Mouse (Mus musculus) E14TG2a.4 (cell line): Measurements from ENCODE around the gene Esr1.

Source experiments
- CTCF ChIP-seq: conservative IDR thresholded peaks from 2 replicates; pipeline ENCODE4 v1.5.1; 2014; ENCODE audit warnings: low read length
- NANOG ChIP-seq: IDR thresholded peaks from 2 replicates; pipeline ENCODE4 v1.6.1; 2014; ENCODE audit warnings: borderline replicate concordance, low read length, mixed read lengths
- POU5F1 ChIP-seq: IDR thresholded peaks from 2 replicates; pipeline ENCODE4 v1.6.1; 2014; ENCODE audit warnings: low read length, borderline replicate concordance

DNA sequence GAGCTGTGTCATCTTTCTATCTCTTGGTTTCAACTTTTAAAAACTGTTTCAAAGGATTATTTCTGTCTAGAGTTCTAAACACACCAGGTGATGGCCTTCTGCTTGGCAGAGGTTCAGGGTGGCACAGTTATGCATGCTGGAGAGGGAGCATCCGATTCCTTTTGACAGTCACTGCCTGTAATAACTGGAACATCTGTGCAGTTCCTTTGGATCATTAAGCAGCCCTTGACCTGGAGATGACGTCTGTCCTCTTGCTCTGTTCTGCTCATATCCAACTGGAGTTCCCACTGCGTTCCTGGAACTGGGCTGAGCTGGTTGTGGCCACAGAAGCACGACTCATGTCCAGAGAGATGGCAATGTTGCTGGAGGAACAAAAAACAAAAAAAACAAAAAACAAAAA is 21.8 kb upstream of the Esr1 start:
- TF ChIP-seq CTCF: no peak
- TF ChIP-seq POU5F1: no peak
- no peak for TF ChIP-seq NANOG
